Mouse (Mus musculus) E14TG2a.4 (cell line): ENCODE results near the gene Pdhb.

Experiments
- CTCF ChIP-seq: conservative IDR thresholded peaks from 2 replicates; pipeline ENCODE4 v1.5.1; 2014; ENCODE audit warnings: low read length
- NANOG ChIP-seq: IDR thresholded peaks from 2 replicates; pipeline ENCODE4 v1.6.1; 2014; ENCODE audit warnings: borderline replicate concordance, low read length, mixed read lengths
- POU5F1 ChIP-seq: IDR thresholded peaks from 2 replicates; pipeline ENCODE4 v1.6.1; 2014; ENCODE audit warnings: low read length, borderline replicate concordance

DNA sequence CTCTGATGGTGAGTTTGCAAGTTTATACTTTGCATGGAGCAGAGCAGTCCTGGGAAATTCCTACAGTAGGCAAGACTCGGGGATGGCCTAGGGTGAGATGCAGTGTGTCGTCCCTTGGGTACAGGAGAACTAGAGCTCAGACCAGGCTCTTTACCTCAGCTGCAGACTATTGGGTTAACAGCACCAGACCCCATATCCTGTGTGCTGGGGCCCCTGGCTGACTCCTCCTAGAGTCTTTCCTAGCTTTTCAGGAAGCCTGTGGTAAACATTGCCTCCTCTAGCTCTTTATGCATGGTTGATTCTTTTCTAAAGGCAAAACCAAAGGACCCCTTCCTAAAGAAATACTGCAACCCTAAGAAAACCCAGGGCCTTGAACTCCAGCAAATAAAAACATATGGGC, 31.7 kb downstream of the Pdhb start:
- TF ChIP-seq CTCF (no peak), NANOG (no peak), POU5F1 (no peak)
